Mouse (Mus musculus): Measurements from ENCODE around the gene Prpf31. TPM values are rescaled to one million over a fixed set of nuclear protein-coding genes. Genes with fewer than 3 reads are reported as not detected.

The Prpf31 gene
- polyA plus RNA-seq, 1 experiment from 2014 or later: 43.6 TPM

GRCm38 (mm10) chr7:3677342-3677741 is 47.6 kb downstream of the Prpf31 start, which contains the start of gene Tmc4:
TSS of gene Tmc4 (minus strand) at chr7:3677553.
- DNase-seq (ENCODE audit: low spot score): peak; percentile 86
- H3K27ac ChIP-seq (replicated peaks): peak within 1 kb of the TSS; percentile 30
- peak within 1 kb of the TSS; percentile 60 for H3K9ac ChIP-seq (ENCODE audit: low read length)
- no peaks in the 10 kb centered on the region for H3K4me1 ChIP-seq (replicated peaks; ENCODE audit: control insufficient read depth, insufficient read depth)
- WGBS: 40% methylated on average over 9 of the region's 9 CpGs
- peak; percentile 52 for TF ChIP-seq CTCF (IDR thresholded peaks at IDR 0.05; ENCODE audit: low read depth)
- no peak for TF ChIP-seq EP300 (optimal IDR thresholded peaks at IDR 0.05)
- ATAC-seq (ENCODE audit: low FRiP score, low TSS enrichment): peak; percentile 86
- H3K9me3 ChIP-seq (ENCODE audit: control insufficient read depth, low read length): no peaks in the 10 kb centered on the region
- H3K4me2 ChIP-seq (replicated peaks; ENCODE audit: low read depth): peak within 1 kb of the TSS; percentile 57
- H3K27me3 ChIP-seq (ENCODE audit: control insufficient read depth, insufficient read depth, low read length): no peaks in the 10 kb centered on the region
- H3K36me3 ChIP-seq (ENCODE audit: control insufficient read depth, insufficient read depth, low read length): no peaks in the 10 kb centered on the region
- H3K4me3 ChIP-seq (ENCODE audit: low read depth, low read length): peak within 1 kb of the TSS; percentile 38

- no peaks in the 10 kb centered on the region for H3K9me3 ChIP-seq (ENCODE audit: control insufficient read depth, low read length)
- no peak overlapping the region for H3K4me3 ChIP-seq (ENCODE audit: low read depth, low read length)
- WGBS: 88% methylated on average over 10 of the region's 10 CpGs
- H3K4me1 ChIP-seq (replicated peaks; ENCODE audit: control insufficient read depth, insufficient read depth): no peaks in the 10 kb centered on the region
- H3K27ac ChIP-seq (replicated peaks): no peak overlapping the region
- TF ChIP-seq CTCF (IDR thresholded peaks at IDR 0.05; ENCODE audit: low read depth): no peak
- TF ChIP-seq EP300 (optimal IDR thresholded peaks at IDR 0.05): no peak
- ATAC-seq (ENCODE audit: low FRiP score, low TSS enrichment) (no peak), DNase-seq (ENCODE audit: low spot score) (no peak)
- H3K36me3 ChIP-seq (ENCODE audit: control insufficient read depth, insufficient read depth, low read length): peaks cover 4% of the 10 kb centered on the region; the same call in 1 of the 2 replicates
- no peaks in the 10 kb centered on the region for H3K27me3 ChIP-seq (ENCODE audit: control insufficient read depth, insufficient read depth, low read length)
- no peak overlapping the region for H3K9ac ChIP-seq (ENCODE audit: low read length)
- H3K4me2 ChIP-seq (replicated peaks; ENCODE audit: low read depth): no peak overlapping the region
These were observed 54.2 kb downstream of the Prpf31 start for GRCm38 (mm10) chr7:3683908-3684550.

- Histone ChIP-seq H3K9ac (ENCODE audit: low read length) (no peak overlapping the region), H3K4me3 (ENCODE audit: low read depth, low read length) (no peak overlapping the region), H3K27me3 (ENCODE audit: control insufficient read depth, insufficient read depth, low read length) (no peaks in the 10 kb centered on the region), H3K4me1 (replicated peaks; ENCODE audit: control insufficient read depth, insufficient read depth) (no peaks in the 10 kb centered on the region), H3K36me3 (ENCODE audit: control insufficient read depth, insufficient read depth, low read length) (peaks cover 4% of the 10 kb centered on the region; the same call in 1 of the 2 replicates), H3K9me3 (ENCODE audit: control insufficient read depth, low read length) (no peaks in the 10 kb centered on the region), H3K4me2 (replicated peaks; ENCODE audit: low read depth) (no peak overlapping the region), H3K27ac (replicated peaks) (no peak overlapping the region)
- no peak for DNase-seq (ENCODE audit: low spot score)
- 93% methylated on average over 8 of the region's 8 CpGs for WGBS
- TF ChIP-seq CTCF (IDR thresholded peaks at IDR 0.05; ENCODE audit: low read depth) (no peak), EP300 (optimal IDR thresholded peaks at IDR 0.05) (no peak)
- ATAC-seq (ENCODE audit: low FRiP score, low TSS enrichment): no peak
These were observed 54.9 kb downstream of the Prpf31 start for GRCm38 (mm10) chr7:3684698-3685097.

- no peak for TF ChIP-seq CTCF (IDR thresholded peaks at IDR 0.05; ENCODE audit: low read depth)
- no peaks in the 10 kb centered on the region for H3K27me3 ChIP-seq (ENCODE audit: control insufficient read depth, insufficient read depth, low read length)
- ATAC-seq (ENCODE audit: low FRiP score, low TSS enrichment) (no peak), DNase-seq (ENCODE audit: low spot score) (no peak)
- no peak overlapping the region for H3K4me3 ChIP-seq (ENCODE audit: low read depth, low read length)
- no peaks in the 10 kb centered on the region for H3K9me3 ChIP-seq (ENCODE audit: control insufficient read depth, low read length)
- WGBS: 87% methylated on average over 31 of the region's 31 CpGs
- no peak overlapping the region for H3K9ac ChIP-seq (ENCODE audit: low read length)
- no peaks in the 10 kb centered on the region for H3K4me1 ChIP-seq (replicated peaks; ENCODE audit: control insufficient read depth, insufficient read depth)
- H3K36me3 ChIP-seq (ENCODE audit: control insufficient read depth, insufficient read depth, low read length): peaks cover 4% of the 10 kb centered on the region; the same call in 1 of the 2 replicates
- no peak overlapping the region for H3K27ac ChIP-seq (replicated peaks)
- H3K4me2 ChIP-seq (replicated peaks; ENCODE audit: low read depth): no peak overlapping the region
These were observed 55.8 kb downstream of the Prpf31 start for GRCm38 (mm10) chr7:3685400-3686187.

GRCm38 (mm10) chr7:3691919-3692318 is 62.1 kb downstream of the Prpf31 start:
- no peaks in the 10 kb centered on the region for H3K4me1 ChIP-seq (replicated peaks; ENCODE audit: control insufficient read depth, insufficient read depth)
- H3K4me3 ChIP-seq (ENCODE audit: low read depth, low read length): peak overlapping the region; percentile 83
- DNase-seq (ENCODE audit: low spot score) (no peak), ATAC-seq (ENCODE audit: low FRiP score, low TSS enrichment) (no peak)
- H3K9ac ChIP-seq (ENCODE audit: low read length): peak overlapping the region; percentile 84
- no peak overlapping the region for H3K27ac ChIP-seq (replicated peaks)
- peak overlapping the region; percentile 91 for H3K4me2 ChIP-seq (replicated peaks; ENCODE audit: low read depth)
- TF ChIP-seq CTCF (IDR thresholded peaks at IDR 0.05; ENCODE audit: low read depth) (no peak), EP300 (optimal IDR thresholded peaks at IDR 0.05) (no peak)
- 19% methylated on average over 3 of the region's 3 CpGs for WGBS
- no peaks in the 10 kb centered on the region for H3K9me3 ChIP-seq (ENCODE audit: control insufficient read depth, low read length)
- H3K27me3 ChIP-seq (ENCODE audit: control insufficient read depth, insufficient read depth, low read length): no peaks in the 10 kb centered on the region
- H3K36me3 ChIP-seq (ENCODE audit: control insufficient read depth, insufficient read depth, low read length): 0 out of 2 replicates have a peak, but pooled peaks cover 4% of the 10 kb centered on the region

Small RNAs within 50 kb of the gene (microRNA-seq; reads per million reads assigned to microRNA genes)
- gene Gm25100 (not detected), gene Mir3572 (2.6 reads per million)

Other genes starting within 250 kb of the Prpf31 start
- 0.29 and 0.35 TPM in 2 replicates for gene Cacng8, start 239.3 kb upstream of the Prpf31 start, polyA plus RNA-seq (2015; fragmentation: Nextera tagmentation; extraction: Ambion mirVana)
- 0.22 and 0.39 TPM in 2 replicates for gene Cacng6, start 205.8 kb upstream of the Prpf31 start, polyA plus RNA-seq (2015; fragmentation: Nextera tagmentation; extraction: Ambion mirVana)
- 0.06 TPM in 1 of 2 replicates, not detected in the other for gene Tarm1, start 127.4 kb upstream of the Prpf31 start, polyA plus RNA-seq (2015; fragmentation: Nextera tagmentation; extraction: Ambion mirVana)
- gene Oscar, start 13.8 kb upstream of the Prpf31 start, polyA plus RNA-seq (2015; fragmentation: Nextera tagmentation; extraction: Ambion mirVana): 0.06 and 0.17 TPM in 2 replicates
- gene Ndufa3, start 12.6 kb upstream of the Prpf31 start, polyA plus RNA-seq (2015; fragmentation: Nextera tagmentation; extraction: Ambion mirVana): 491 and 535 TPM in 2 replicates
- 14.6 and 17.7 TPM in 2 replicates for gene Tfpt, start 56 bp upstream of the Prpf31 start, polyA plus RNA-seq (2015; fragmentation: Nextera tagmentation; extraction: Ambion mirVana)
- gene Cnot3, start 15.3 kb downstream of the Prpf31 start, polyA plus RNA-seq (2015; fragmentation: Nextera tagmentation; extraction: Ambion mirVana): 19.7 and 20.0 TPM in 2 replicates
- gene Leng1, start 35.9 kb downstream of the Prpf31 start, polyA plus RNA-seq (2015; fragmentation: Nextera tagmentation; extraction: Ambion mirVana): 10.6 and 11.7 TPM in 2 replicates
- gene Tmc4, start 47.6 kb downstream of the Prpf31 start, polyA plus RNA-seq (2015; fragmentation: Nextera tagmentation; extraction: Ambion mirVana): 70.1 and 77.4 TPM in 2 replicates
- gene Tsen34, start 62.9 kb downstream of the Prpf31 start, polyA plus RNA-seq (2015; fragmentation: Nextera tagmentation; extraction: Ambion mirVana): 143 TPM in 2 replicates
- gene Mboat7, start 63.5 kb downstream of the Prpf31 start, polyA plus RNA-seq (2015; fragmentation: Nextera tagmentation; extraction: Ambion mirVana): 27.1 and 28.3 TPM in 2 replicates
- 1,098 and 1,141 TPM in 2 replicates for gene Rps9, start 74.0 kb downstream of the Prpf31 start, polyA plus RNA-seq (2015; fragmentation: Nextera tagmentation; extraction: Ambion mirVana)
- gene Pirb, start 90.4 kb downstream of the Prpf31 start, polyA plus RNA-seq (2015; fragmentation: Nextera tagmentation; extraction: Ambion mirVana): 0.82 and 1.0 TPM in 2 replicates
- gene Gm15448, start 195.7 kb downstream of the Prpf31 start, polyA plus RNA-seq (2015; fragmentation: Nextera tagmentation; extraction: Ambion mirVana): 0.05 TPM in 1 of 2 replicates, not detected in the other
- gene Pira2, start 215.1 kb downstream of the Prpf31 start, polyA plus RNA-seq (2015; fragmentation: Nextera tagmentation; extraction: Ambion mirVana): 0.05 and 0.15 TPM in 2 replicates

All from stomach, postnatal 0 days (tissue).